Mouse (Mus musculus): ENCODE results near the gene Pet2.

Pet2 gene

GRCm38 (mm10) chrX:89409589-89409988 is at the start of gene Pet2:
Pet2 (minus strand) TSS chrX:89409689.
- DNase-seq (ENCODE audit: low read depth, low spot score), result no peak
